Mouse (Mus musculus) hematopoietic multipotent progenitor cell, adult 10-12 weeks (in vitro differentiated cells): ENCODE data around the gene Coq4. TPM values are rescaled to one million over a fixed set of nuclear protein-coding genes. Genes with fewer than 3 reads are reported as not detected.

Experiments
- polyA plus RNA-seq: library from polyadenylated mRNA; stranded (reverse); fragments of >175 nt; gene quantifications from 2 replicates; pipeline ENCODE4 v1.2.3, GENCODE M21; 2012; ENCODE audit warnings: low replicate concordance

Coq4 gene
- 37.2 and 63.2 TPM in 2 replicates for polyA plus RNA-seq

GRCm38 (mm10) chr2:29787104-29787917 lies at the start of gene Coq4:
TSS of gene Coq4 (plus strand) at chr2:29787493.

GRCm38 (mm10) chr2:29751497-29751896 lies 35.8 kb upstream of the Coq4 start, which contains the start of gene Gm13420:
TSS of gene Gm13420 (minus strand) at chr2:29751685.

GRCm38 (mm10) chr2:29787937-29788681 lies 816 bp downstream of the Coq4 start, which contains the start of gene Trub2:
TSS of gene Trub2 (minus strand) at chr2:29788502.

GRCm38 (mm10) chr2:29802075-29802826 lies 15.0 kb downstream of the Coq4 start, which contains the start of gene Slc27a4:
TSS of gene Slc27a4 (plus strand) at chr2:29802634.

GRCm38 (mm10) chr2:29820025-29820817 lies 32.9 kb downstream of the Coq4 start, which contains the start of gene Urm1:
TSS of gene Urm1 (plus strand) at chr2:29820075.

Other genes starting within 250 kb of the Coq4 start
- 71.5 and 80.5 TPM in 2 replicates for gene Rapgef1, start 167.8 kb upstream of the Coq4 start, polyA plus RNA-seq
- 0.13 TPM in 1 of 2 replicates, not detected in the other for gene Gm13420, start 35.8 kb upstream of the Coq4 start, polyA plus RNA-seq
- not detected in 2 replicates for gene Gm13547, start 28.2 kb upstream of the Coq4 start, polyA plus RNA-seq
- gene Trub2, start 1.0 kb downstream of the Coq4 start, polyA plus RNA-seq: 3.4 and 6.7 TPM in 2 replicates
- gene Slc27a4, start 15.1 kb downstream of the Coq4 start, polyA plus RNA-seq: 15.8 and 19.3 TPM in 2 replicates
- gene Urm1, start 32.6 kb downstream of the Coq4 start, polyA plus RNA-seq: 16.7 and 39.5 TPM in 2 replicates
- 3.0 and 15.6 TPM in 2 replicates for gene Cercam, start 81.7 kb downstream of the Coq4 start, polyA plus RNA-seq
- 8.3 and 26.5 TPM in 2 replicates for gene Odf2, start 101.7 kb downstream of the Coq4 start, polyA plus RNA-seq
- 27.0 and 55.6 TPM in 2 replicates for gene Gle1, start 147.9 kb downstream of the Coq4 start, polyA plus RNA-seq
- gene Sptan1, start 178.1 kb downstream of the Coq4 start, polyA plus RNA-seq: 85.0 and 89.7 TPM in 2 replicates